Mouse (Mus musculus): ENCODE data around the gene Osbpl10.

Gene Osbpl10

DNA sequence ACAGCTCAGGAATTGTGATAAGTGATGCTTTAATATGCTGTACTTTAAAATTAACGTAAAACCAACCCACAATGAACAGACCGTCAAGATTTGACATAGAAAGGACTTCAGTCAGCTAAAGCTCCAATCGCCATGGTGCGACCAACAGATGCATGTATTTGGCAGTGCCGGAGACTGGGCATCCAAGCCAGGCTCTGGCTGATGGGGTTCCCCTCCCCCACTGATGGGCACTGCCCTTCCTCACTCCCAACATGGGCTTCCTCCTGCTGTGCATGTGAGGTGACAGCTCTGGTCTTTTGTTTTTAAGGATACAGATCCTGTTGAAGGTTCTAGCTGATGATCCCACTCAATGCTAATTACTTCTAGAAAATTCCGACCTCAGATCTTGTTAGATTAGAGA lies 193.7 kb downstream of the Osbpl10 start:
- DNase-seq: no peak

DNA sequence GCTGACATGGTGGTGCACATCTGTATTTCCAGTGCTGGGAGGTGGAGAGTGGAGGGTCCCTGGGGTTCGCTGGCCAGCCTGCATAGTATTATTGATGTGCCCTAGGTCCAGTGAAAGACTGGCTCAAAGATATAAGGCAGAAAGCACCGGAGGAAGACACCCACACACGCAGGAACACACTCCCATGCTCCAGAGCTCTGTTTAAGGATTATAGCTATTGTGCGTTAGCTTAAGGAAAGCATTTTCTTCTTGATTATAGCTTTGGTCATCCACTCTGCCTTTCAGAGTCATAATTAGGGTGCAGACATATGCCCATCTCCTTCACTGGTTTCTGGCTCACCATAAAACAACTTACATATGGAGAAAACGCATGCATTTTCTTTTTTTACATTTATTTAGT lies 200.8 kb downstream of the Osbpl10 start:
- DNase-seq: no peak

DNA sequence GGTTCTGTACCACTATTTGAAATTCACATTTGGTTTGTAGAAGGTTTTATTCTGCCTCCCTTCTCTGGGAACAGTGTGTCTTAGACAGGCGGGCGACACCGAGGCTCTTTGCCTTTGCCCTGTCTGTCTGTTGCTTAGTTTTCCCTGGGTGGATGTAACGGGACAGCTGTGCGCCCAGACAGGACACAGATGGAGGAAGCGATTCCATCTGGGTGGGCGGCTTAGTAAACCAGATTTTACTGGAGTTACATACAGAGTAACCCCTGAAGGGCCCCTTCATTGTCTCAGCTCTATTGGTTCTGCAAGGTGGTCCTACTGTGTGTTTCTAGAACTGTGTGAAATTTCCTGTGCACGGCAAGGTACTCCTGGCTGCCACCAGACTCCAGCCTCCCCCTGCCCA lies 201.6 kb downstream of the Osbpl10 start:
- DNase-seq: no peak

DNA sequence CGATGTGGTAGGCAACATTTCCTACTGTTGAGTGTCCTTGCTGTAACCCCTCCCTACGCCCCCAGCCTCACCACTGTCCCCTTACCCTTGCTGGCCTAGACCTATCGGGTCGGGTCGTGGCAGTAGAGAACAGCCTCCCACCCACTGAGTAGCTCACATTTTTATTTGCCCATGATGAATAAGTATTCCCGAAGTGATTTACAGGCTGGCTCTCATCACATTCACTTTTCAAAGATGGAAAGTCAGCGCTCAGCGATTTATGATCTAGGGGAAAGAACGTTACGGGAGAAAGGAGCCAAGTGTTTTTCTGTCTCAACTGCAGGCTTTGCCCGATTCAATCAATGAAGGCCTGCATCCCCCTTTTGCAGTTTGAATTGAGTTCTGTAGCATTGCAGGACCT lies 208.0 kb downstream of the Osbpl10 start:
- DNase-seq: no peak

DNA sequence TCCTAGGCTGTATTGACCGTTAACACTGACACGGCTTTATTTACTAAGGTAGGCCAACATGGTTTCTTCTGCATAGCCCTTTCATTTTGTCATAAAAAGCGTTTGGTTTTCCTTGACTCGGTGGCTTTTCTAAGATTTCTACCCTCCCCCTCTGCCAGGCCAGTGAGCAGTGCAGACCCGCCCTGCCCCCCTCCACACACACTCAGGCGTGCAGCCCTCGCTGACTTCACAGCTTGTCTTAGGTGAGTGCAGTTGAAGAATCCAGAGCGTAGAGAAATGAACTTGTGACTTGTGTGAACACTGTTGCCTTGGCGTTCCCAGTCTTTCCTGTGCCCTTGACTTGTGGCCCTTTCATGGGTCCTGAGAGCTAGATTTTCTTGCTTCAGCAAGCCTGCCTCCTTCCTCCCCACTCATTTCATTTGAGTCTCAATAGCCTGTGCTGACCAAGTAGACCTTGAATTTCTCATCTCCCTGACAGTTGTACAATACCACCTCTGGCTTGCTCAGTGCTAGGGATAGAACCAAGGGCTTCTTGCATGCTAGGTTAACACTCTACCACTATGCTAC lies 212.1 kb downstream of the Osbpl10 start:
- no peak for DNase-seq

DNA sequence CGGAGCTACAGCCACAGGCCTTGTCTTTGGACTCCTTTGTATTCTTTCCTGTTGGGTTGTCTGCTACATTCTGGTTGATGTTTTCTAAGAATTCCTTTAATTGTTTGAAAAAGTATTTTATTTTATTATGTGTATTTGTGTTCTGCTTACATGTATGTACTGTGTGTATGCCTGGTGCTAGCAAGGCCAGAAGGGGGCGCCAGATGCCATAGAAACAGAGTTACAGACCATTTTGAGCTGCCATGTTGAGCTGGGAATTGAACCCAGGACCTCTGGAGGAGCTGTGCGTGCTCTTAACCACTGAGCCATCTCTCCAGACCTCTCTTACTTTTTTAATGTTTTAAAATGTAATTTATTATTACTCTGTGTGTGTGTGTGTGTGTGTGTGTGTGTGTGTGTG lies 214.5 kb downstream of the Osbpl10 start:
- DNase-seq: no peak

DNA sequence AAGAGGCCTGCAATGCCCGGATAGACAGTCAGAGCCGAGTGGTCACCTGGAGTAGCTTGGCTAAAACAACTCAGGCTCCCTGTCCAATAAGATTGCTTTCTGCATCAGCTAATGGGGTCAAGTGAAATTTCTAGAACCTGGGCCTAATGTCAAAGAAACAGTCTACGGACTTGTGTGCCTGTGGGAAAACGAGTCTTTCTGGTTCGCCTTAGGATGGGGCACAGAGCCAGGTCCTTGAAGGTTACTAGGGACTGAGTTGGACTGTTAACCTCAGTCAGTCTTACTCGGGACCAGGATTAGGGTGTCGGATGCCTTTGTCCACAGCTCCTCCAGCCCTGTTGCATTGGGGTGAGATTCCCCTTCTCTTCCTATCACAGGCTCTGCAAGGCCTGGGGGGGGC lies 218.7 kb downstream of the Osbpl10 start:
- DNase-seq: no peak

DNA sequence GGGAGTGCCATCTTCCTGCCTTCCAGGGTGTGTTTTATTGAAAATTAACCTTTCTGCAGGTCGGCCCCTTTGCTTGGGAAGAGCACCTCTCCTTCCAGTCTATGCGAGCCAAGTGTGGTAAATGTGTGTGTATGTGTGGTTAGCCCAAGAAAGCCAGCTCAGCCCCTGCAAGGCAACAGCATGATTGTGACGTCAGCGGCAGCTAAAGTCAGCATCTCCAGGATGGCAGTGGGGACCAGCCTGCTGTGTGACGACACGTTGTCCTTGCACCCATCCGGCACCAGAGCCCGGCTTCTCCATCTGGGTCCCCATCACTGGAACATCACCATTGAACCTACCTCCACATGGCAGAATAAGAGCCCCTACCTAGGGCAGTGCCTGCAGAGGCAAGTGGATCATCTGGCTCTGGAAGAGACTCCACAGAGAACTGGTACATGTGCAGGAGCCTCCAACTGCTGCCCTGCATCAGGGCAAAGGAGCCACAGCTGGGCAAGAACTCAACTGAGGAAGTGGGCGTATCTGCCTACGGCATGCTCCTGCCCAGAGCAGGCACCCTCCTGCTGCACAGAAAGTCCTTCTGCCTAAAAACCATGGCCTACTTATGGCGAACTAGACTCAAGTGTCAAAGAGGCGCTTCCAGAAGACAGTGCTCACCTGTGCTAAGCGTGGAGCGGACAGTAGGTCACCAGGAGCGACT lies 221.9 kb downstream of the Osbpl10 start:
- DNase-seq: no peak

DNA sequence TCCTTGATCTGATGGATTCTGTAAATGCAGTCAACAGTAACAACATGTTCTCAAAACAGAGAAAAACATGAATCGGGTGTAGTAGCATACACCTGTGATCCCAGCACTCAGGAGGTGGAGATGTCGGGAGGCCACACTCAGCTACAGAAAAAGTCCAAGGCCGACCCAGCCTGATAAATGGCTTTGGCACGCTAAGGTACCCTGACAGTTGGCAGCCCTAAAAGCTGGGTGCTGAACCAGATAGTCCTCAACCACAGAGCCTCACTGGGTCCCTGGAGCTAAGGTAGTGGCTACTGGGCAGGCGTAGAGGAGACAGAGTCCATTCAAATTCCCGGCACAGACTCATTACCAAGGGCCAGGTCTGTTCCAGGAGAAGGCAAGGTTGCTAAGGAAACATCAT lies 222.9 kb downstream of the Osbpl10 start:
- DNase-seq: no peak

DNA sequence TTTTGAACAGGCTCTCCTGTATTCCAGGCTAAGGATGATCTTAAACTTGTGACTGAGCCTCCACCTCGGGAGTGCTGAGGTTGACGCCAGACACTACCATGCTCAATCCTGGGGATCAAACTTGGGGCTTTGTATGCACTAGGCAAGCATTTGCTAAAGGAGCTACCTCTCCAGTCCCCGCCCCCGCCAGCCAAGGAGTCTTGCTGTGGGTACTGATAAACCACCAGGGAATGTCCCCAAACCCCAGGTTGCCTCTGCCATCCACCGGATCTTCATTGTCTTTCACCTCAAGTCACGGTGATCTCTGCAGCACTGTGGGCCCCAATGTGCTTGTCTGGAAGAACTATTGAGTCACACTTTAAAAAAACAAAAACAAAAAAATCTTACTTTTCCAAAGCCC lies 224.8 kb downstream of the Osbpl10 start:
- DNase-seq: no peak

DNA sequence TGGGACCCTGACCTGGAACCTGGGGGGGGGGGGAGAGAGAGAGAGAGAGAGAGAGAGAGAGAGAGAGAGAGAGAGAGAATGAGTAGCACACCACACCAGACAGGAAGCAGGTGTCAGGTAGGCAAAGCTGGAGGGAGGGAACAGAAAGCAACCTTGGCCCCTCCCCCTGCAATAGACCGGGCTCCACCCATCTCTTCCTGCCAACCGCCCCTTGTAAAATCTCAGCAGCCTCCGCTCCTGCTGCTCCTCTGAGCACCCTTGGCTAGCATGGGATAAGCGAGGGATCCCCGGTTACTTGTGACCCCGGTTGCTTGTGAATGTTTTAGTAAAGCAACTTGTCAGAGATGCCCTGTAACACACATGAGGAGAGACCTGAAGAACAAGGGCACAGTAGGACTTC lies 227.1 kb downstream of the Osbpl10 start:
- no peak for DNase-seq

DNA sequence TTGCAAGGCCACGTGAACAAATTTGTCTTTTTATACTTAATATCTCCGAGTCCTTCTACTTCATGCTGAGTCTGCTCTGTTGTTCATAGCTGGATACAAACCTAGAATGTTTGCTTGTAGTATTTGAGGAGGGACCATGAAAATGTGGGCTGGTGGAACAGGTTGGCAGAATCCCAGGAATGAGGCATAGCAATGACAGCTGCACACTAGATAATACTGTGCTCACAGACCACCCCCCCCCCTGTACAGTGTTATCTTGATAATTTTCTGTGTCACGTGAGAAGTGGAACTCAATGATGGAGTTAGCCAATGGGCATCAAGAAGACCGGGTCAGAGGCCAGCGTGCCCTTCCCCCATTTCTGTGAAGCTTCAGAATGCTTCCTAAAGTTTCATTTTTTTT lies 227.8 kb downstream of the Osbpl10 start:
- DNase-seq: no peak

DNA sequence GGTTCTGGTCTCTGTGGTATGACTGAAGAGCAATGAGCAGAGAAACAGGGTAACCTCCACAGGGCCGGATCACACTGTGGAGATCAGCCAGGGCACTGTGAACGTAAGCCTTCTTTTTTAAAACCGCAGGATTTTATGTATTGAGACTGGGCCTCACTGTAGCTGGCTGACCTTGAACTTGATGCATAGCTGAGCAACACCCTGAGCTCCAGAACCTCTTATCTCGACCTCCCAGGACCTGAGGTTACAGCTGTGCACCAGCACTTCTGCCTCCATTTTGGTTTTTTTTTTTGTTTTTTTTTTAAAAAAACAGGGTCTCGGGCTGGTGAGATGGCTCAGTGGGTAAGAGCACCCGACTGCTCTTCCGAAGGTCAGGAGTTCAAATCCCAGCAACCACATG lies 231.4 kb downstream of the Osbpl10 start:
- no peak for DNase-seq

DNA sequence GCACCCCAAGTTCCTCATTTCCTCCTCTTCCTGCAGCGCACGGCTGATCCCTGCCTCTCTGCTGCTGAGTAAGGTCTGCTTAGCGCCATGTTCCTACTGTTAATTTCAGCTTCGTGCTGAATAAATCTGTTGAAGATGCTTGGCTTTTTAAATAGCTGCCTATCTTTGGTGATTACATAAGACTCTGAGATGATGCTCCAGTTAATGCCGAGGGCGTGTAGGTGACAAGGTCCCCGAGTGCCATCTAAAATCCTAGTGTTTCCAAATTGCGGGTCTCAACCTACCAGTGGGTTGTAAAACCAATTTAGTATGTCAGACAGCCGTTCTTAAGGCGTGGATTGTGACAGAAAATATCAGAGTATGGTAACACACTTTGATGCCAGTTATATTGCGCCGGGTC lies 232.2 kb downstream of the Osbpl10 start:
- no peak for DNase-seq

DNA sequence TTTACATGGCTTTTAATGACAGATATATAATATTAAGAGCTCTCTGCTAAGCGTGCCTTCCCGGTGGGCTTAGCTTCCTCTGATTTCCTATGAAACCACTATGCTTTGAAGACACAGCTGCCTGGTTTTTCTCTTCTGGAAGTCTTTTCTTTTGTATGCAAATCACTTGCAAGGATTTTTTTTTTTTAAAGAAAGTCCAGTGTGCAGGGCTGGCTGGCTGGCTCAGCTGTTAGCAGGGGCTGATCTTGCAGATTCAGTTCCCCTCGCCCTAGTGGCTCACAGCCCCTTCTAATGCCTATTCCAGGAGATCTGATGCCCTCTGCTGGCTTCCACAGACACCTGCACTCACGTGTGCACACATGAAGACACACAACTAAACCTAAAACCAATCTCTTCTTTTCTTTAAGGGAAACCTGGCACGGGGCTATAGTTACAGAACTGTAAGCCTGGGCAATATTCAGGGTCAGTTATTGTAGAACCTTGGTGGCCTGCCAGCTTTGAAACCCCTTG lies 235.4 kb downstream of the Osbpl10 start:
- no peak for DNase-seq

DNA sequence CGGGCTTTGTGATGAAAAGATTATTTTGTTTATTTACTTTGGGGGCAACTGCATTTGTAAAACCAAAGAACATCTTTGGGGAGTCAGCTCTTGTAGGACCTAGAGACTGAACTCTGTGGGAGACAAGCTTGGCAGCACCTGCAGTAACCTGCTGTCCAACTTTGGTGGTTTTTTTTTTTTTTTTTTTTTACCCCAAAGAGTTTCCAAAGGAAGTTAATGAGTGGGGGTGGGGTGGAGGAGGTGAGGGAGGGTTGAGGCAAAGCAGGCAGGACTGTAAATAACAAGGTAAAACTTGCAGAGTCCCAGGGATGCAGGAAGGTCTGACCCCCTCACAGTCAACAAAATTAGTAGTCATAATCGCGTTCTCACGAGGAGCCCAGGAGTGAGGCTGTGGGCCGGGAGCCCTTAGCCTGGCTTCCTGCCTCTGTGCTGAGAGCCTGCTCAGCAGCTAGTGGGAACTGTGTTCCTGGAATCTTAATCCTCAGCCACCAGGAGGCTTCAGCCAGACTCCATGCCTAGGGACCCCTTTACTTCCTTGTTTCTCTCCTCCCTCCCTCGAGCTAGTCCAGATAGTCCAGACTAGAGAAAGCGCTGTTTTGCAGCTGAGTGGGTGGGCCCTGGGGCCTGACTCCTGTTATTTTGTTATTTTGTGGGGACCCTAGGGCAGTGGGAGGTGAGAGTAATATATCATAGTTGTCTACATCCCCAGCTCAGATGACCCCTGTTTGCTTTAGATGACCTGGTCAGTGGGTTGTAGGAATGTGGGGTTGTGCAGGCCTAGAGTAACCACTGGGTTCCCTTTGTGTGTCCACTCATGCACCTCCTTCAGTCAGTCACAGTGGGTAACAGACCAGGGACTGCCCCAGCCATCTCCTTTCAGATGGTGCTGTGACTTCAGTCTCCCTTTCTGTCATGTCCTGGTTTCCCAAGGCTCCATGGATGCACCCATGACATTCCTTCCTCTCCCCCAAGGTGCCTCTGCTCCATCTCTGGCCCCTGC lies 236.5 kb downstream of the Osbpl10 start:
- DNase-seq: no peak

DNA sequence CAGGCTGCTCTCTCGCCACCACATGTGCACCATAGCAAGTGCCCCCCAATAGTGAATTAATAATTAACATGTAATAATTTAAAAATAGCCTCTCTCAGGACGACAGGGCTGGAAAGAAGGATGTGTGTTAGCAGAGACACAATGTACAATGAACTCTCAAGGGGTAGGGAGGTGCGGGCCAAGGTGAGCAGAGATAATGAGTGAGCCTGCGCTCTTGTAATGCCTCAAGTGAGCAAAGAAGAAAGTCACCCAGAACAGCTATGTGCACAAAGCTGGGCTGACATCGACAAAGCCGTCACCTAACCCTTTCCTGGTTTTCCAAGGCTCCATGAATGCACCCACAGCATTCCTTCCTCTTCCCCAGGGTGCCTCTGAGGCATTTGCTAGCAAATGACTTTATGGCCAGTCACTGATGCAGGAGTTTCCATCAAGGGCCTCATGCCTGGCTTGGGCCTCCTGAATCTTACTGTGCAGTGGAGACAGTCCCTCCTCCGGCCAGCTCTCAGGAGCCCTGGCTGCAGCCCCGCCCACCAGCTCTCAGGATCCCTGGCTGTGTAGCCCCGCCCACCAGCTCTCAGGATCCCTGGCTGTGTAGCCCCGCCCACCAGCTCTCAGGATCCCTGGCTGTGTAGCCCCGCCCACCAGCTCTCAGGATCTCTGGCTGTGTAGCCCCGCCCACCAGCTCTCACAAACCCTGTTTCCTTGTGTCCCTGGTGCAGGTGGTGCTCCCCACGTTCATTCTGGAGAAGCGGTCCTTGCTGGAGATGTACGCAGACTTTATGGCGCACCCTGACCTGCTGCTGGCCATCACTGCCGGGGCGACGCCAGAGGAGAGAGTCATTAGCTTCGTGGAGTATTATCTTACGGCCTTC lies 237.7 kb downstream of the Osbpl10 start:
- DNase-seq: no peak

DNA sequence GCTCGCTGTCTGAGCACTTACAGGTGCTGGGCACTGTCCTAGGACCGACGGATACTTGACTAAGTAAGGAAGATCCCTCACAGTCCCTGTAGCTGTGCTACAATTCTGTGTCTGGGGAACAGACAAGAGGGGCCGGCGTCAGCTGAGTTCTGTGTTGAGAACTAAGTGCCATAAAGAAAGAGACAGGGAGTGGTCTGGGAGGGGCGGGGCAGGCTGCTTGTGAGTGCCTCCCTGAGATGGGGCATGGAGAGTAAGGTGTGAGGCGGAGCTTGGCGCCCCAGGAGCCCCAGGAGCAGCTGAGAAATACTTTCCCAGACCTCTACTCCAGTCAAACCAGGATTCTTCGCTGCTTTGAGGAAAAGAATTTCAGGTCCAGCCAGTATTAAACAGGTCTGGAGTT lies 239.6 kb downstream of the Osbpl10 start:
- DNase-seq: no peak

DNA sequence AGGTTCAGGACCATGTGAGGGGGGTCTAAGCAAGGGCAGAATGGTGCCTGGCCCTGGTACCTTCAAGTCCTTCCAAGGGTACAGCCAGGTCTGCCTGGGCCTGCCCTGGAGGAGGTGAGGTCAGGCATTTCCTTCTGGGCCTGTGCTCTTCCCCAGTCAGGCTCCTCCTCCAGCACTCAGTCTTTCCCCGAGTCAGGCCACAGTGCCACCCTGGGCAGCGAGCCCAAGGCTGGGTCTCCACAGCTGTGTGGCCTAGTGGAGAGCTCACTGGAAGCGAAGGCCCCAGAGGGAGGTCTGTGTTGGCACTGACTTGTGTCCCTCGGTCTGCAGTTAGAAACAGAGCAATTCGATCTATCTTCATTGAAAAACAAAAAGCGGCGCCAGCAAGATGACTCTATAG lies 242.1 kb downstream of the Osbpl10 start:
- no peak for DNase-seq

DNA sequence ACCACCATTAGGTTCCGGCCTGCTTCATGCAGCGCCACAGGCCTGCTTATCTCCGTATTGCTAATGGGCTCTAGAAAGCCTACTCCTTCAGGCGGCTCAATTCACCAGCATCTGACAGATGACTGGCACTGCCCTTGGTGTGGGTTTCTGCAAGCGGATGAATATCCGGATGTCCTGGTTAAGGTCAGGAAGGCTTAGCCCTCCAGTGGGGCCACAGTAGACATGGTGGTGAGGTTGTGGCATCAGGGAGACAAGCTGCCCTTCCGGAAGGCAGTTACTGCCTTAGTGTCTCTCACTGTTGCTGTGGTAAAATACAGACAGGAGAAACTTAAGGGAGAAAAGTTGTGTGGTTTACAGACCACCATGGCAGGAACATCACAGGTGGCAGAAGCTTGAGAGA lies 242.9 kb downstream of the Osbpl10 start:
- DNase-seq: no peak

DNA sequence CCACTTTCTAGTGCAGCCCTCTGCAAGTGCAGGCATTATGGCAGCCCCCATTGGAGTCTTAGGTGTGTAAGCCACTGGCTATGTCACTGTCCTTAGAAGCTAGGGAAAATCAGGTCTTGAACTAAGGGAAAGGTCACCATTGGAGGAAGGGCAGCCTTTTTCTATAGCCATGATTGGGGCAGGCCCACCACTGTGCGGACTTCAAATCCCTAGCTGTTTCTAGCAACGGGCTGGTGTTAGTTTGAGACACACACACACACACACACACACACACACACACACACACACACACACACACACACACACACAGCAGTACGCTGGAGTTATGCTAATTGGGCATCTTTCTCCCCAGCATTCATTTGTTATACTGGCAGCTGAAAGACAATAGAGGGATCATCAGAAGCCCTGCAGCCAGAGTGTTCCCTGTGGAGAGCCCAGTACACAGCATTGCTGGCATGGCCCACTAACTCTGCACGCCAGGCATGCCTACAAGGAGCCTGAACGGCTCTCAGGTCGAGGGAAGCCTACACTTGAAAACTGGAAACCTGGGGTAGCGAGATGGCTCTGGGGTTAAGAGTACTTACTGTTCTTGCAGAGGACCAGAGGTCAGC lies 246.5 kb downstream of the Osbpl10 start:
- no peak for DNase-seq

DNA sequence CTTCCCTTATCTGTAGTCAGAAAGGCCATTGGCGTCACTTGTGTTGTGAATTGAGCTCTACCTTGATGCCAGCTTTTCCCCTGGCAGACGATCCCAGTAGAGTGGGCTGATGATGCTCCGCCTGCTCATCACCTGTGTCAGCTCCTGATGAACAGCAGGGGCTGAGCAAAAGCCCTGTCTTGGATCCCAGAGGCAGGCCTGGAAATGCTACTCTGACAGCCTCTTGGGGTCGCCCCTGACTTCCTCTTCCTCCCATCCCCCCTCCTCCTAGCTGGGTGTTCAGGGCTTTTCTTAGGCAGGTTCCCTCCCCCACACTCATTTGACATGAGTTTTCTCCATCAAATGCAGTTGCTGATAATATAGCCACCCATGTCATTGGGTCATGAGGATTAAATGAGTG lies 250.8 kb downstream of the Osbpl10 start:
- no peak for DNase-seq

All from right cerebral cortex, postnatal 4 days (tissue).